Mouse (Mus musculus) forebrain, embryonic 11.5 days (tissue): ENCODE data around the gene H1f0. TPM values are rescaled to one million over a fixed set of nuclear protein-coding genes. Genes with fewer than 3 reads are reported as not detected.

Source experiments
- ATAC-seq: fragments of 200-750 bp; cut with Nextera tagmentation; replicated peaks from 2 replicates; pipeline ENCODE4 v1.8.0; 2017; ENCODE audit warnings: moderate TSS enrichment; ENCODE audit not compliant: low FRiP score
- DNase-seq: peaks from one replicate; pipeline ENCODE4 v3.0.0-alpha.2; 2017; ENCODE audit warnings: low spot score
- H3K27ac ChIP-seq: fragments of 300-500 bp; sonication (generic); 2 replicates; pipeline ENCODE4 v1.5.1; 2014; ENCODE audit warnings: low read depth, low read length
- H3K27me3 ChIP-seq: fragments of 300-500 bp; sonication (generic); 2 replicates; pipeline ENCODE4 v1.6.1; 2014; ENCODE audit warnings: mild to moderate bottlenecking, low read length, mixed read lengths; ENCODE audit not compliant: control insufficient read depth, insufficient read depth
- H3K36me3 ChIP-seq: fragments of 300-500 bp; sonication (generic); 2 replicates; pipeline ENCODE4 v1.6.1; 2014; ENCODE audit warnings: mild to moderate bottlenecking, low read length, moderate library complexity, mixed read lengths; ENCODE audit not compliant: control insufficient read depth, insufficient read depth
- H3K4me1 ChIP-seq: fragments of 300-500 bp; sonication (generic); replicated peaks from 2 replicates; pipeline ENCODE4 v1.6.1; 2014; ENCODE audit warnings: low read length, mixed read lengths; ENCODE audit not compliant: control insufficient read depth, insufficient read depth
- H3K4me2 ChIP-seq: fragments of 300-500 bp; sonication (generic); 2 replicates; pipeline ENCODE4 v1.6.1; 2014; ENCODE audit warnings: low read depth, mild to moderate bottlenecking, low read length, moderate library complexity, mixed read lengths; ENCODE audit not compliant: severe bottlenecking
- H3K4me3 ChIP-seq: fragments of 300-500 bp; sonication (generic); 2 replicates; pipeline ENCODE4 v1.5.1; 2014; ENCODE audit warnings: low read depth, low read length
- H3K9ac ChIP-seq: fragments of 300-500 bp; sonication (generic); 2 replicates; pipeline ENCODE4 v1.6.1; 2014; ENCODE audit warnings: low read length
- H3K9me3 ChIP-seq: fragments of 300-500 bp; sonication (generic); 2 replicates; pipeline ENCODE4 v1.6.1; 2016; ENCODE audit warnings: low read length, mixed read lengths; ENCODE audit not compliant: control insufficient read depth
- WGBS: fragments of 180-500 bp; shearing (Covaris S2); extraction: QIAGEN DNeasy Blood & Tissue Kit; methylation state at CpG from one replicate; pipeline ENCODE4 v1.1.7; 2014; 5-methylcytosine and 5-hydroxymethylcytosine counted together
- polyA plus RNA-seq: library from polyadenylated mRNA; unstranded; fragments of >200 nt; fragmentation: Nextera tagmentation; extraction: Ambion mirVana; gene quantifications from 2 replicates; pipeline ENCODE4 v1.2.1, GENCODE M21; 2014

The H1f0 gene
- polyA plus RNA-seq, 1 experiment from 2014 or later = 349 TPM

- Histone ChIP-seq H3K4me2 (no peak overlapping the region), H3K27ac (no peak overlapping the region), H3K27me3 (no peaks in the 10 kb centered on the region), H3K36me3 (peaks cover 4% of the 10 kb centered on the region; the same call in 1 of the 2 replicates), H3K9ac (no peak overlapping the region), H3K4me1 (no peaks in the 10 kb centered on the region), H3K9me3 (no peaks in the 10 kb centered on the region), H3K4me3 (no peak overlapping the region)
- WGBS = 74% methylated on average over 8 of the region's 8 CpGs
- no peak for ATAC-seq
- no peak for DNase-seq
Measured at GRCm38 (mm10) chr15:78998348-78998747, 29.9 kb upstream of the H1f0 start.

DNA sequence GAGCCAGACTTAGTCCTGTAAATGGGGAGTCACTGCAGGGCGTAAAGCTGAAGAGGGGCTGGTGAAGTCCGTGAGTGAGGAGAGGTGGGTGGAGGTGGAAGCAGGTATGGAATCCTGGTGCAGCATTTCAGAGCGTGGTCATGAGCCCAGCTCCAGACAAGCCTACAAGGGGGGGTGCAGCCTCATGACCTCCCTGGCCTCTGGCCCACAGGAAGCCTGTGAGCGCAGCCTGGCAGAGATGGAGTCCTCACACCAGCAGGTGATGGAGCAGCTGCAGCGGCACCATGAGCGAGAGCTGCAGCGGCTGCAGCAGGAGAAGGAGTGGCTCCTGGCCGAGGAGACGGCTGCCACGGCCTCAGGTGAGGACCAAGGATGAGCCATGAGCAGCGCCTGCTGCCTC is 28.7 kb upstream of the H1f0 start:
- DNase-seq = no peak
- peaks cover 6% of the 10 kb centered on the region; the same call in 1 of the 2 replicates for H3K36me3 ChIP-seq
- H3K4me1 ChIP-seq = no peaks in the 10 kb centered on the region
- no peak for ATAC-seq
- no peak overlapping the region for H3K4me3 ChIP-seq
- no peak overlapping the region for H3K4me2 ChIP-seq
- H3K27ac ChIP-seq = no peak overlapping the region
- H3K9me3 ChIP-seq = no peaks in the 10 kb centered on the region
- 89% methylated on average over 11 of the region's 11 CpGs for WGBS
- no peak overlapping the region for H3K9ac ChIP-seq
- no peaks in the 10 kb centered on the region for H3K27me3 ChIP-seq

GRCm38 (mm10) chr15:79000357-79000791 is 27.9 kb upstream of the H1f0 start:
- WGBS = 90% methylated on average over 7 of the region's 7 CpGs

DNA sequence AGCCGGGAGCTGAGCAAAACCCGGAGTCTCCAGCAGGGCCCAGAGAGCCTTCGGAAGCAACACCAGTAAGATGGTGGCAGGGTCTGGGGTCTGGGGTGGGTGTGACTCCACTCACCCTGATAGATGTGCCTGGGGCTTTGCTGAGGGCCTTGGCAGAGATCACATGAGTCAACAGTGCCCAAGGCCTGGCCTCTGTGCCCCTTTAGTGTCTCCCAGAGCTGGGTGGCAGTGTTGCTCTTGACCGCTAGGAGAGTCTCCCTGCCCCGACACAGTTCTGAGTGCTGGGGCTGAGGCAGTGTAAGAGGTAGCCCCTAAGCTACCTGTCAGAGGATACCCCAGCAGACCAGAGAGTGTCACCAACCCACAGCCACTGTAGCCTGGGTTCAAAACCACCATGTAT is 26.7 kb upstream of the H1f0 start:
- Histone ChIP-seq H3K4me1 (no peaks in the 10 kb centered on the region), H3K36me3 (peaks cover 10% of the 10 kb centered on the region; the same call in 1 of the 2 replicates), H3K4me2 (no peak overlapping the region), H3K4me3 (no peak overlapping the region), H3K9me3 (no peaks in the 10 kb centered on the region), H3K27ac (no peak overlapping the region), H3K9ac (no peak overlapping the region), H3K27me3 (no peaks in the 10 kb centered on the region)
- WGBS = 85% methylated on average over 5 of the region's 5 CpGs
- DNase-seq = no peak
- ATAC-seq = no peak

More at GRCm38 (mm10) chr15:79000357-79000791, 27.9 kb upstream of the H1f0 start:
- Histone ChIP-seq H3K27ac (no peak overlapping the region), H3K9ac (no peak overlapping the region), H3K36me3 (peaks cover 10% of the 10 kb centered on the region; the same call in 1 of the 2 replicates), H3K4me1 (no peaks in the 10 kb centered on the region), H3K4me2 (no peak overlapping the region), H3K9me3 (no peaks in the 10 kb centered on the region), H3K4me3 (no peak overlapping the region), H3K27me3 (no peaks in the 10 kb centered on the region)
- DNase-seq = no peak
- no peak for ATAC-seq

DNA sequence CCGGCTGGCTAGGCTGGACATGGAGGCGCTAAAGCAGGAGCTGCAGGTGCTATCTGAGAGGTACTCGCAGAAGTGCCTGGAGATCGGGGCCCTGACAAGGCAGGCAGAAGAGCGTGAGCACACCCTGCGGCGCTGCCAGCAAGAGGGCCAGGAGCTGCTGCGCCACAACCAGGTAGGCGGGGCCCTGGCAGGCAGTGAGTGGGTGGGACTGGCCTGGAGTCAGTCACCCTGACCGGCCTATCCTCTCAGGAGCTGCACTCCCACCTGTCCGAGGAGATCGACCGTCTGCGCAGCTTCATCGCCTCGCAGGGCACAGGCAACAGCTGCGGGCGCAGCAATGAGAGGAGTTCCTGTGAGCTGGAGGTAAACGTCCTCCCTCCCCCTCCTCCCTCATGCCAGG is 26.2 kb upstream of the H1f0 start:
- ATAC-seq (no peak), DNase-seq (no peak)
- Histone ChIP-seq H3K27me3 (no peaks in the 10 kb centered on the region), H3K36me3 (peaks cover 10% of the 10 kb centered on the region; the same call in 1 of the 2 replicates), H3K4me2 (no peak overlapping the region), H3K9me3 (no peaks in the 10 kb centered on the region), H3K9ac (no peak overlapping the region), H3K4me1 (no peaks in the 10 kb centered on the region), H3K27ac (no peak overlapping the region), H3K4me3 (no peak overlapping the region)
- WGBS = 48% methylated on average over 19 of the region's 19 CpGs

GRCm38 (mm10) chr15:79003079-79003478 is 25.2 kb upstream of the H1f0 start:
- H3K27me3 ChIP-seq = no peaks in the 10 kb centered on the region
- H3K9ac ChIP-seq = no peak overlapping the region
- no peak overlapping the region for H3K4me3 ChIP-seq
- ATAC-seq (no peak), DNase-seq (no peak)
- H3K36me3 ChIP-seq = peaks cover 10% of the 10 kb centered on the region; the same call in 1 of the 2 replicates
- no peaks in the 10 kb centered on the region for H3K9me3 ChIP-seq
- no peak overlapping the region for H3K27ac ChIP-seq
- no peaks in the 10 kb centered on the region for H3K4me1 ChIP-seq
- H3K4me2 ChIP-seq = no peak overlapping the region
- WGBS = 92% methylated on average over 3 of the region's 3 CpGs

DNA sequence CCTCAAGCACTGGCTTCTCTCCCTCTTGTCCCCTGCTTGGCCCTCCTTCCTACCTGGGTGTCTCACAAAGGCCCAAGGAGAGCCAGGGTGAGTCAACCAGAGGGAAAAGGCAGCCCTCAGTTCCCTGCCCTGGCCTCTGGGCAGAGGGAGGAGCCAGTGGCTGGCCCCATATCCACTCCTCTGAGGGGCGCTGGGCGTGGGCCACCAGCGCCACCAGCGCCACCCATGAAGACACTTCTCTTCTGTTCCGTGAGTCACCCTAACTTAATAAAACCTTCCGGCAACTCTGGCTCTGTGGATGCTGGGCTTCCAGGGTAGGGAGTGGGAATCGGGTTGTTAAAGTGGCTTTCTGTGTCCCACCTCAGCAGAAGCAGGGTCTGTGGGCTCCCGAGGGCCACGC is 22.7 kb upstream of the H1f0 start:
- Histone ChIP-seq H3K4me3 (no peak overlapping the region), H3K27me3 (no peaks in the 10 kb centered on the region), H3K4me2 (no peak overlapping the region), H3K9me3 (no peaks in the 10 kb centered on the region), H3K27ac (no peak overlapping the region), H3K9ac (no peak overlapping the region), H3K36me3 (peaks cover 10% of the 10 kb centered on the region; the same call in 1 of the 2 replicates), H3K4me1 (no peaks in the 10 kb centered on the region)
- WGBS = 93% methylated on average over 9 of the region's 9 CpGs
- ATAC-seq (no peak), DNase-seq (no peak)

- WGBS = 85% methylated on average over 3 of the region's 3 CpGs
- Histone ChIP-seq H3K4me2 (no peak overlapping the region), H3K9me3 (no peaks in the 10 kb centered on the region), H3K4me3 (no peak overlapping the region), H3K9ac (no peak overlapping the region), H3K4me1 (no peaks in the 10 kb centered on the region), H3K27me3 (no peaks in the 10 kb centered on the region), H3K36me3 (peaks cover 10% of the 10 kb centered on the region; the same call in 1 of the 2 replicates), H3K27ac (no peak overlapping the region)
- DNase-seq (no peak), ATAC-seq (no peak)
Measured at GRCm38 (mm10) chr15:79006638-79007037, 21.6 kb upstream of the H1f0 start.

DNA sequence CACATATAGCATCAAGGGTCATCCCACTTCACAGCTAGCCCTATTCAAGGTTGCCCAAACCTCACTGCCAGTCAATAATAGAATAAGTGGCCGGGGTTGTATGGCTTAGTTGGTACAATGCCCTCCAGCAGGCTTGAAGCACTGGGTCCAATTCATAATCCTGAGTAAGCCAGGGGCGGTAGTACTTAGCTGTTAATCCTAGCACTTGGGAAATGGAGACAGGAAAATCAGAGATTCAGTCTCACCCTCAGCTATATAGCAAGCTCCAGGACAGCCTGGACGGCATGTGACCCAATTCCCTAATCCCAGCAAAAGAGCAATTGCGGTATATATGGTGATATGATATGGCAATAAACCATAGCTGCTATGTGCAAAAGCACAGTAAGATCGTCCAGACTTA is 21.2 kb upstream of the H1f0 start:
- WGBS = 93% methylated on average over 5 of the region's 5 CpGs
- H3K36me3 ChIP-seq = peaks cover 7% of the 10 kb centered on the region; the same call in 1 of the 2 replicates
- H3K4me3 ChIP-seq = no peak overlapping the region
- no peaks in the 10 kb centered on the region for H3K9me3 ChIP-seq
- no peak overlapping the region for H3K9ac ChIP-seq
- H3K4me2 ChIP-seq = no peak overlapping the region
- DNase-seq (no peak), ATAC-seq (no peak)
- no peaks in the 10 kb centered on the region for H3K27me3 ChIP-seq
- no peaks in the 10 kb centered on the region for H3K4me1 ChIP-seq
- no peak overlapping the region for H3K27ac ChIP-seq
